Mouse (Mus musculus) urinary bladder, postnatal 4 days (tissue): ENCODE results near the gene Bms1.

Source experiments
- DNase-seq, 2 experiments: peaks; one replicate each; pipeline ENCODE4 v3.0.0; 2021 to 2022; ENCODE audit warnings: low spot score in 2 of 2

Bms1 gene

GRCm38 (mm10) chr6:118419050-118419920 lies at the start of gene Bms1:
Gene Bms1, minus strand, starts transcription at chr6:118419474.
- peak; percentile 92 for DNase-seq

GRCm38 (mm10) chr6:118462069-118462705 lies 42.9 kb upstream of the Bms1 start:
- no peak for DNase-seq

GRCm38 (mm10) chr6:118457726-118458125 lies 38.5 kb upstream of the Bms1 start:
- DNase-seq: no peak

GRCm38 (mm10) chr6:118455042-118455631 lies 35.9 kb upstream of the Bms1 start, which contains the start of gene Zfp248:
Gene Zfp248, minus strand, starts transcription at chr6:118455528.
- DNase-seq: peak; percentile 83 to 89

- DNase-seq: no peak
These were observed 35.2 kb upstream of the Bms1 start for GRCm38 (mm10) chr6:118454452-118454851.

- no peak for DNase-seq
These were observed 12.2 kb upstream of the Bms1 start for GRCm38 (mm10) chr6:118431502-118431901.

- DNase-seq: no peak
These were observed 7.4 kb upstream of the Bms1 start for GRCm38 (mm10) chr6:118426666-118427065.

- DNase-seq: no peak
These were observed 8.8 kb downstream of the Bms1 start for GRCm38 (mm10) chr6:118410428-118410827.

GRCm38 (mm10) chr6:118408510-118408909 lies 10.8 kb downstream of the Bms1 start:
- DNase-seq: no peak

GRCm38 (mm10) chr6:118406421-118406820 lies 12.9 kb downstream of the Bms1 start:
- no peak for DNase-seq

GRCm38 (mm10) chr6:118390746-118391145 lies 28.5 kb downstream of the Bms1 start:
- DNase-seq: no peak

GRCm38 (mm10) chr6:118385962-118386361 lies 33.3 kb downstream of the Bms1 start:
- DNase-seq: no peak

- no peak for DNase-seq
These were observed 38.0 kb downstream of the Bms1 start for GRCm38 (mm10) chr6:118381234-118381633.

GRCm38 (mm10) chr6:118380630-118381029 lies 38.6 kb downstream of the Bms1 start:
- peak in 1 of 2 experiments; percentile 22 for DNase-seq

- DNase-seq: peak; percentile 44 to 76
These were observed 39.7 kb downstream of the Bms1 start for GRCm38 (mm10) chr6:118379451-118380167.

- no peak for DNase-seq
These were observed 41.7 kb downstream of the Bms1 start for GRCm38 (mm10) chr6:118377611-118378010.

GRCm38 (mm10) chr6:118376023-118376422 lies 43.3 kb downstream of the Bms1 start:
- no peak for DNase-seq

GRCm38 (mm10) chr6:118375457-118375856 lies 43.8 kb downstream of the Bms1 start:
- DNase-seq: no peak

- no peak for DNase-seq
These were observed 44.2 kb downstream of the Bms1 start for GRCm38 (mm10) chr6:118375026-118375425.

GRCm38 (mm10) chr6:118373294-118373693 lies 46.0 kb downstream of the Bms1 start:
- peak in 1 of 2 experiments; percentile 22 for DNase-seq

- no peak for DNase-seq
These were observed 46.5 kb downstream of the Bms1 start for GRCm38 (mm10) chr6:118372794-118373193.

- DNase-seq: no peak
These were observed 51.8 kb downstream of the Bms1 start for GRCm38 (mm10) chr6:118367502-118367901.
